Mouse (Mus musculus) bone marrow, adult 2 months (tissue): ENCODE results near the gene Lrrfip2.

Experiments used
- CTCF ChIP-seq: fragments of 200-500 bp; IDR thresholded peaks from 2 replicates; pipeline ENCODE4 v1.5.1; 2011; ENCODE audit warnings: low read length, control low read depth; ENCODE audit not compliant: control insufficient read depth, insufficient read depth
- POLR2A ChIP-seq: fragments of 200-500 bp; IDR thresholded peaks from 2 replicates; pipeline ENCODE4 v1.6.1; 2011; ENCODE audit warnings: low read depth, mild to moderate bottlenecking, control low read depth, low read length, borderline replicate concordance; ENCODE audit not compliant: control insufficient read depth

GRCm38 (mm10) chr9:111155764-111156458 is 38.5 kb downstream of the Lrrfip2 start:
- TF ChIP-seq POLR2A (no peak), CTCF (no peak)
